Mouse (Mus musculus) CH12.LX (cell line): Measurements from ENCODE around the gene Cryaa. TPM values are rescaled to one million over a fixed set of nuclear protein-coding genes. Genes with fewer than 3 reads are reported as not detected.

Experiments
- DNase-seq: peaks from one replicate; pipeline ENCODE4 v3.0.0-alpha.2; 2013; ENCODE audit errors: extremely low read depth
- H3K27ac ChIP-seq: 2 replicates; pipeline ENCODE4 v1.5.1; 2012; ENCODE audit warnings: low read depth, mild to moderate bottlenecking, control low read depth, moderate library complexity; ENCODE audit not compliant: insufficient read depth
- H3K27me3 ChIP-seq: replicated peaks from 2 replicates; pipeline ENCODE3; 2012; ENCODE audit warnings: inconsistent platforms
- H3K36me3 ChIP-seq, 2 experiments: replicated peaks in 1 of 2; 2 replicates each; pipeline versions ENCODE3 to v1.6.1; 2012; ENCODE audit warnings: inconsistent platforms in 1 of 2, low read length in 1 of 2, mild to moderate bottlenecking in 1 of 2, mixed read lengths in 1 of 2, moderate library complexity in 1 of 2; ENCODE audit not compliant: control insufficient read depth in 1 of 2, insufficient read depth in 1 of 2
- H3K4me1 ChIP-seq, 2 experiments: 2 replicates each; pipeline ENCODE4 v1.6.1; 2012; ENCODE audit warnings: inconsistent platforms in 1 of 2, moderate library complexity in 1 of 2; ENCODE audit not compliant: insufficient read depth in 2 of 2, control insufficient read depth in 1 of 2
- H3K4me2 ChIP-seq: 2 replicates; pipeline ENCODE4 v1.6.1; 2012; ENCODE audit warnings: low read depth, mild to moderate bottlenecking, control low read depth; ENCODE audit not compliant: poor library complexity, insufficient read depth, severe bottlenecking
- H3K4me3 ChIP-seq, 3 experiments: fragments of 150-350 bp in 1 of 3; sonication (generic) in 1 of 3; replicated peaks in 1 of 3; 2 replicates each; pipeline versions ENCODE3 to v1.5.1; 2011 to 2012; ENCODE audit warnings: low read depth in 2 of 3, low read length in 2 of 3, mild to moderate bottlenecking in 2 of 3, moderate library complexity in 2 of 3, control low read depth in 1 of 3, improper control_type of control experiment in 1 of 3, inconsistent platforms in 1 of 3, mixed read lengths in 1 of 3; ENCODE audit not compliant: poor library complexity in 1 of 3
- H3K79me2 ChIP-seq: replicated peaks from 2 replicates; pipeline ENCODE4 v1.6.1; 2012; ENCODE audit warnings: mild to moderate bottlenecking, moderate library complexity; ENCODE audit not compliant: control insufficient read depth, poor library complexity, insufficient read depth, severe bottlenecking; ENCODE audit errors: extremely low read depth
- H3K9ac ChIP-seq: 2 replicates; pipeline ENCODE4 v1.6.1; 2012; ENCODE audit warnings: low read depth, mild to moderate bottlenecking, control low read depth, moderate library complexity; ENCODE audit not compliant: insufficient read depth
- H3K9me3 ChIP-seq: replicated peaks from 2 replicates; pipeline ENCODE3; 2012; ENCODE audit warnings: low read length, inconsistent platforms, mixed read lengths
- JUN ChIP-seq: IDR thresholded peaks from 2 replicates; pipeline ENCODE4 v1.6.1; 2011; ENCODE audit warnings: low read depth, mild to moderate bottlenecking, low read length, improper control_type of control experiment, moderate library complexity; ENCODE audit not compliant: insufficient read depth
- KAT2A ChIP-seq: IDR thresholded peaks from 2 replicates; pipeline ENCODE4 v1.6.1; 2012; ENCODE audit warnings: low read length, improper control_type of control experiment, inconsistent platforms; ENCODE audit not compliant: insufficient replicate concordance
- TBP ChIP-seq: conservative IDR thresholded peaks from 2 replicates; pipeline ENCODE4 v1.6.1; 2011; ENCODE audit warnings: low read depth, low read length, improper control_type of control experiment
- USF2 ChIP-seq: conservative IDR thresholded peaks from 2 replicates; pipeline ENCODE4 v1.6.1; 2011; ENCODE audit warnings: low read depth, low read length, improper control_type of control experiment
- ZNF384 ChIP-seq: IDR thresholded peaks from 2 replicates; pipeline ENCODE4 v1.6.1; 2012; ENCODE audit warnings: low read depth, low read length, improper control_type of control experiment, inconsistent platforms
- dilution Hi-C: fragments of 300-500 bp; cut with MboI; formaldehyde crosslinking; loops from 2 replicates; pipeline ENCODE4 v1.14.3; 2020; ENCODE audit warnings: low sequenced_read_pairs; ENCODE audit not compliant: extremely low pct_unique_long_range_greater_than_20kb, extremely low pct_ligation_motif_present
- in situ Hi-C: fragments of 300-500 bp; cut with MboI; formaldehyde crosslinking; loops from 3 replicates; pipeline ENCODE4 v1.14.3; 2019; ENCODE audit warnings: low sequenced_read_pairs, low pct_ligation_motif_present, low pct_unique_long_range_greater_than_20kb, mixed read lengths
- polyA plus RNA-seq: library from polyadenylated mRNA; unstranded; fragments of >175 nt; gene quantifications from 2 replicates; pipeline ENCODE4 v1.2.1, GENCODE M21; 2012; ENCODE audit warnings: low read depth; ENCODE audit not compliant: insufficient read length
- total RNA-seq, 2 experiments: library from RNA; depleted of rRNA; stranded (reverse); fragments of 300-350 nt in 1 of 2; fragments of >200 nt in 1 of 2; gene quantifications; 2 replicates each; pipeline ENCODE4 v1.2.3; 2012 to 2014

Gene Cryaa
- total and polyA plus RNA-seq, 3 experiments = 0.51 TPM; not detected in 2

- dilution Hi-C loops = no loop called here
- Histone ChIP-seq H3K36me3 (no peaks in the 10 kb centered on the region), H3K27ac (no peak overlapping the region), H3K4me1 (peaks cover 18 to 57% of the 10 kb centered on the region in 2 experiments), H3K9me3 (peaks cover 2% of the 10 kb centered on the region), H3K4me3 (no peak overlapping the region), H3K79me2 (no peaks in the 10 kb centered on the region), H3K27me3 (no peaks in the 10 kb centered on the region), H3K4me2 (no peak overlapping the region), H3K9ac (no peak overlapping the region)
- TF ChIP-seq USF2 = no peak
- no peak for TF ChIP-seq KAT2A
- TF ChIP-seq TBP = no peak
- no peak for TF ChIP-seq JUN
- TF ChIP-seq ZNF384 = no peak
- no peak for DNase-seq
- in situ Hi-C loops = no loop called here
These were observed 53.4 kb downstream of the Cryaa start for GRCm38 (mm10) chr17:31731038-31731437.

Other genes with a start within 250 kb of the Cryaa start
- 56.2 and 72.4 TPM in 2 replicates for gene Wdr4, start 157.8 kb upstream of the Cryaa start, total RNA-seq (2012; rRNA removed)
- 48.3 and 49.0 TPM in 2 replicates for gene Wdr4, start 157.8 kb upstream of the Cryaa start, total RNA-seq (2014; rRNA removed)
- 51.4 and 61.7 TPM in 2 replicates for gene Wdr4, start 157.8 kb upstream of the Cryaa start, polyA plus RNA-seq
- 357 and 409 TPM in 2 replicates for gene Ndufv3, start 157.7 kb upstream of the Cryaa start, total RNA-seq (2012; rRNA removed)
- 298 and 303 TPM in 2 replicates for gene Ndufv3, start 157.7 kb upstream of the Cryaa start, total RNA-seq (2014; rRNA removed)
- gene Ndufv3, start 157.7 kb upstream of the Cryaa start, polyA plus RNA-seq = 272 and 292 TPM in 2 replicates
- gene Pknox1, start 113.1 kb upstream of the Cryaa start, total RNA-seq (2012; rRNA removed) = 20.5 TPM in 2 replicates
- 22.3 and 25.7 TPM in 2 replicates for gene Pknox1, start 113.1 kb upstream of the Cryaa start, total RNA-seq (2014; rRNA removed)
- 15.1 and 16.7 TPM in 2 replicates for gene Pknox1, start 113.1 kb upstream of the Cryaa start, polyA plus RNA-seq
- 1.4 and 1.5 TPM in 2 replicates for gene Cbs, start 40.6 kb upstream of the Cryaa start, total RNA-seq (2012; rRNA removed)
- gene Cbs, start 40.6 kb upstream of the Cryaa start, total RNA-seq (2014; rRNA removed) = 1.2 and 1.3 TPM in 2 replicates
- gene Cbs, start 40.6 kb upstream of the Cryaa start, polyA plus RNA-seq = 1.9 and 3.0 TPM in 2 replicates
- gene U2af1, start 18.9 kb upstream of the Cryaa start, total RNA-seq (2012; rRNA removed) = 141 and 183 TPM in 2 replicates
- 269 and 286 TPM in 2 replicates for gene U2af1, start 18.9 kb upstream of the Cryaa start, total RNA-seq (2014; rRNA removed)
- 316 and 391 TPM in 2 replicates for gene U2af1, start 18.9 kb upstream of the Cryaa start, polyA plus RNA-seq
- gene Sik1, start 178.0 kb downstream of the Cryaa start, total RNA-seq (2012; rRNA removed) = 56.7 and 56.9 TPM in 2 replicates
- gene Sik1, start 178.0 kb downstream of the Cryaa start, total RNA-seq (2014; rRNA removed) = 16.0 and 17.1 TPM in 2 replicates
- gene Sik1, start 178.0 kb downstream of the Cryaa start, polyA plus RNA-seq = 27.7 and 36.7 TPM in 2 replicates